Mouse (Mus musculus): ENCODE measurements at regions not wholly inside any gene's neighbourhood (a gene's known extent, or its start where the extent isn't known, plus 50 kb on each side); places are given as distances from the start of the nearest gene placed in this dataset.

GRCm38 (mm10) chr4:54588704-54589103, 356.1 kb upstream of the Zfp462 start:
- TF ChIP-seq CTCF (IDR thresholded peaks at IDR 0.05; ENCODE audit: extremely low read depth, insufficient read depth, insufficient read length, insufficient replicate concordance) (no peak), POLR2A (IDR thresholded peaks at IDR 0.05; ENCODE audit: low read depth, low read length) (no peak)
